Mouse (Mus musculus) 3134 (cell line): ENCODE results near the gene Brk1.

ENCODE experiments used
- DNase-seq: peaks from one replicate; pipeline ENCODE4 v3.0.0-alpha.2; 2011; ENCODE audit warnings: low spot score; ENCODE audit not compliant: insufficient read length; ENCODE audit errors: extremely low read depth

Gene Brk1

GRCm38 (mm10) chr6:113604432-113605223 lies at the start of gene Brk1:
TSS of gene Brk1 (plus strand) at chr6:113604772.
- DNase-seq, result peak; percentile 97

DNA sequence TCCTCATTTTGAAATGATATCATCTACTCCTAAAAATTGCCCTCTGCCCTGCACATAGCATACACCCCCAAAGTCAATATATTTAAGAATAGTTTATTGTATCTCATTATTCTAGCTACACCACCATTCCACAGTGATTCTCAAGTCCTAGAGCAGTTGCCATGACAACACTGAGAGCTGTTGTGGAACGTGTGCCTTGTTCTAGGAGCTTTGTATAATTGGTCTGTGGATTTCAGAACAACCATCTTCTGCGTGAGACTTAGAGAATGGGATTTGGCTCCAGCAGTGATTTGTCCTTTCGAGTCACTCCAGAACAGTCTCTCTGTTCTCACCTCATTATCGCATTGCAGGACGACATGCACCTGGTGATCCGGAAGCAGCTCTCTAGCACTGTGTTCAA lies 44.8 kb upstream of the Brk1 start:
- DNase-seq, result no peak

GRCm38 (mm10) chr6:113564557-113564956 lies 40.0 kb upstream of the Brk1 start:
- no peak for DNase-seq

- no peak for DNase-seq
Observed at GRCm38 (mm10) chr6:113576044-113576443, 28.5 kb upstream of the Brk1 start.

DNA sequence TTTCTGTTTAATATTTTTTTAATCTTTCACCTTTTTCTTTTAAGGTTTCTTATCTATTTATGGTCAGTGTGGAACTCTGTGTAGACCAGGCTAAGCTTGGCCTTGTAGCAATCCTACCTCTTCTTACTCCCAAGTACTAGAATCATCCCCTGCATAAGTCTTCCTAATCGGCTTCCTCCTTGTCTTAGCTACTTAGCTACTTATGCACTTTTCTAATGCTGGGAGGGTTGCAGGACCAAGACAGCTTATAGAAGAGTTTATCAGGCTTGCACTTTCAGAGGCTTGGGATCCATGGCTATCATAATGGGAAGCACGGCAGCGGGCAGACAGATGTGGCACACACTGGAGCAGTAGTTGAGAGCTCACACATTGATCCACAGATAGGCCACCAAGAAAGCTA lies 25.3 kb upstream of the Brk1 start:
- no peak for DNase-seq

- DNase-seq, result no peak
Observed at GRCm38 (mm10) chr6:113583023-113583422, 21.5 kb upstream of the Brk1 start.

DNA sequence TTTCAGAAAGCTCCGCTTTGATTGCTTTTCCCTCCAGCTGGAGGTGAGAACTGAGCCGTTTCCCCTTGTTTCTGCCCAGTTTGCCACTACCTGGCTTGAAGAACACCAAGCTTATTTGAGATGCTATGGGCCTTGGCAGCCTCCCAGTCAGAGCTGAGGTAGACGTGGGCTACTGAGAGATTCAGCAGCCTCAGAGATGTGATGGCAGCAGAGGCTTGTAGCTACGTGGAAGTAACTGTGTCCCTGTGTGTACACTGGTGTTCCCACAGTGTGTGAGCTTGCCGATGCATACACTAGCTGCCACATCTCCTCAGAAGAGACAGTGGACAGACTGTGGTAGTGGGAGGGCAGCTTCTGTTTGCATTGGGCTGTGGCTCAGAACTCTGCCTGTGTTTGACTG lies 19.5 kb upstream of the Brk1 start:
- DNase-seq, result no peak

DNA sequence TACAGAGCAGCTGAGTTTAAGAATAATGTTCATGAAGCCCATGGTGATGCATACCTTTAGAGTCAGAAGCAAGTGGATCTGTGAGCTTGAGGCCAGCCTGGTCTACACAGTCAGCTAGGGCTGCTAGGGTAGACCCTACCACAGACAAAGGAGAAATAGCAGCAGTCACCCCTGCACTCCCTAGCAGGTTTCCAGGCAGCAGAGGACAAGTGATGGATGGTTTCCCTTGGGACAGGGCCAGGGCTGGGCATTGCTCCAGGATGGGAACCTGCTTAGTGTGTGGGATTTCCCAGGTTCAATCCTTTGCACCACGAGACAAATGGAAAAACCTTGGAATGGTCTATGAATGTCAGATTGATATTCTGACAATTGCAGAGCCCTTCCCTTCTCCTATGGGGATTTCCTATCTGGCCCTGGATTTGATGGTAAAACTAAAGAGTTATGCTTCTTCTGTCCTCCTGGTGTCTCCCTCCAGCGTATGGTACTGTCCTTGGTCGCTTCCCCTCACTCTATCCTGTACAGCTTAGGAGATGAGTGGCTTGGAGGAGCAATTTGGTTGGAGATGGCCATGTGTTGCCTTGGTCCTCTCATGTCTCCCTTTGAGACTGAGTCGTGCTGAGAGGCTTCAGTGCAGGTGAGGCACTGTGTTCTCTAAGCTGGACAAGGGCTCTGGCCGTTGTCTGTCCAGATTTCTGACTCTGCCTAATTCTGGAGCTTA lies 17.9 kb upstream of the Brk1 start:
- DNase-seq, result no peak

DNA sequence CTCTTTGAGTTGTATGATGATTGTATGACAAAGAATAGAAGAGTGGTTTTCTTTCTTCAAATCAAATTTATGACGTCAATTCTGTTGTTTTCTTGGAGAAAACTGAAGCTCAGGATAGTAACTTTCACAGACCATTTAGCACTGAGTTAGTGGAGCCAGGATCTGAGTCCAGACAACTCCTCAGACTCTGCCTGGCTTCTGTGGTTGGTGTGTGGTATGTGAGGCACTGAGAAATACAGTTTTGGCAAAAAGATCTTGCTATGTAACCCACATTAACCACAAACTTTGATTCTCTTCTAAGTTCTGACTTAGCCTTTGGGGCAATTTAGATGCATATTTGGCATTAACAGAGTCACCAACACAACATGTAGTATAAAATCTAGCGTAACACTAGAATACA lies 11.9 kb upstream of the Brk1 start:
- no peak for DNase-seq

- DNase-seq, result no peak
Observed at GRCm38 (mm10) chr6:113597945-113598344, 6.6 kb upstream of the Brk1 start.

GRCm38 (mm10) chr6:113599833-113600232 lies 4.7 kb upstream of the Brk1 start:
- no peak for DNase-seq

DNA sequence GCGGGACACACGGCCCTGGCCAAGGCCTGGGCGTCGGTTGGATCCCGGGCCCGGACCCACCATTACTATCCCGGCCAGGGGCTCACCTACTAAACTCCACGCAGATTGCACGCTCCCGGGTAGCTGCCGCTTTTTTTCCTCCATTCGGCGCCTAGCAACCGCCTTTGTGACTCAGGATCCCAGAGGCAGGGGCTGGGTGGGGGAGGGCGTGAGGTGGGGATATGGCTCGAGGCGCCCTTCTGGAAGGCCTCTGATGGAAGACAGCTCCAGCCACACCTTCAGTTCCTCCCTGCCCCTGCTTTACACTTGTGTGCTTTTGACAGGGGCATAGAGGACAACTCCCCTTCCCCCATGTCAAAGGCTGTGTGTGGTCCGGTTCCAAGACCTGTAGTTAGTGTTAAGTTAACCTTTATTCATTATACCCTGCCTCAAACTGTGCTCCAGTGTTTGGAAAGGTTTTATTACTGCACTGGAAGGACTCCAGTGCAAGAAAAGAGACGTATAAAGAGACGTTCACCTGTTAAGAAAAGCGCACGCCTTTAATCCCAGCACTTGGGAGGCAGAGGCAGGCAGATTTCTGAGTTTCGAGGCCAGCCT lies 3.9 kb upstream of the Brk1 start, which contains the start of gene Fancd2os:
Fancd2os (minus strand) TSS at position 173 of the 597 bp plus-strand sequence.
- DNase-seq, result no peak

DNA sequence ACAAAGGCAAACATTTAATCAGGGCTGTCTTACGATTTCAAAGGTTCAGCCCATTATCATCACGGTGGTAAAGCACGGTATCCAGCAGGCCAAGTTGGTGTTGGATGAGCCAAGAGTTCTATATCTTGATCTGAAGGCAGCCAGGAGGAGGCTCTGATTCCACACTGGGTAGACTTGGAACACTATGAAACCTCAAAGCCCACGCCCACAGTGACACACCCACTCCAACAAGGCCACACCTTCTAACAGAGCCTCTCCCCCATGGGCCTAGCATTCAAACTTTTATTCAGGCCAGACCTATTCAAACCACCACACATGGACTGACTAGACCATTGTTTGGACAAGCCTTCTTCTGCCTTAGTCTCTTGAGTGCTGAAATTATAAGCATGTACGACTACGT lies 1.8 kb upstream of the Brk1 start:
- DNase-seq, result peak; percentile 39

GRCm38 (mm10) chr6:113603993-113604392 lies 579 bp upstream of the Brk1 start:
- no peak for DNase-seq

DNA sequence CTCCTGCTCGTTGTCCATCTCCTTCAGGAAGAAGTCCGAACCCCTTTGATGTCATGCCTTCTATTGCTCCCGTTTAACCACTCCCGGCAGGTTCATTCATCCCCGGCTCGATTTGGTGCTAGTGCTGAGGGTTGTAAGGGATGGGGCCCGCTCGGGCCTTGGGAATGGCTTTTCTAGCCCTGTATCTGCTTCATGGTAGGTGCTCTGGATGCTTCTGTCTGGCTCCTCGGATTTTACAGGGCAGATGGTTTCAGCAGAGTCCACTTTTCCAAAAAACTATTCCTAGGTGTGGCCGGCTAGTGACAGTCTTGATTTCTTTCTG lies 613 bp downstream of the Brk1 start:
- no peak for DNase-seq

DNA sequence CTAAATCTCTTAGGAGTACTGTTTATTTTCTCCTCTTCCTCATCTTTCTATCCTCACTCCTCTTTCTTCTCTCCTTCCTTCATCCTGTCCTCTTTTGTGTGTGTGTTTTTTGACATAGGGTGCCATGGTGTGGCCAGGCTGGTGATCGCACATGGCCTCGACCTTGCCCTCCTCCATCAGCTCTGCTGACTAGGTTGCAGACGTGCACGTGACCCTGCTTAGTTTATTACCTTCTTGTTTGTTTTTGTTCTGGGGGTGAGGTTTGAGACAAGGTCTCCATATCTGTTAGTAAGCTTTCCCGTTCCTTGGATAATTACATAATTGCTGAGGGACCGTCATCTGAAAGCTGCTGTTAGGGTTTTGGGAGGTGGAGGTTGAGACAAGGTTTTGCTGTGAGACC lies 4.3 kb downstream of the Brk1 start:
- DNase-seq, result no peak

GRCm38 (mm10) chr6:113609293-113609692 lies 4.7 kb downstream of the Brk1 start:
- no peak for DNase-seq

- DNase-seq, result no peak
Observed at GRCm38 (mm10) chr6:113612258-113612969, 7.8 kb downstream of the Brk1 start.

DNA sequence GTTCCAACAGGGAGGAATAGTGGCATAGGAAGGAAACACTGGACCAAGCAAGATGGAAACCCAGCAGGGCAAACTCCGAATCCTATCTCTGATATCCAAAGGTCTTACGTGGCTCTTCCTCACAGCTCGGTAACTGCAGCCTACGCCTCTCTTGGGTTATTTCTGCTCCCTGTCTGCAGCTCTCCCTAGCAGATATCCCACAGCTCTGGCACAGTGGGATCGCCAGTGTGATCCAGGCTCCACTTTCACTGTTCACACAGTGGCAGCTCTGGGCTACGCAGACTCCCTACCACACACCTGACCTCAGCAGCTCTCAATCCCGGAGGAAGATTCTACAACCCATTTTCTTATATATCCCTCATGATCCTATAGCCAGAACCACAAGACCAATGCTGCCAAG lies 9.6 kb downstream of the Brk1 start:
- DNase-seq, result no peak

DNA sequence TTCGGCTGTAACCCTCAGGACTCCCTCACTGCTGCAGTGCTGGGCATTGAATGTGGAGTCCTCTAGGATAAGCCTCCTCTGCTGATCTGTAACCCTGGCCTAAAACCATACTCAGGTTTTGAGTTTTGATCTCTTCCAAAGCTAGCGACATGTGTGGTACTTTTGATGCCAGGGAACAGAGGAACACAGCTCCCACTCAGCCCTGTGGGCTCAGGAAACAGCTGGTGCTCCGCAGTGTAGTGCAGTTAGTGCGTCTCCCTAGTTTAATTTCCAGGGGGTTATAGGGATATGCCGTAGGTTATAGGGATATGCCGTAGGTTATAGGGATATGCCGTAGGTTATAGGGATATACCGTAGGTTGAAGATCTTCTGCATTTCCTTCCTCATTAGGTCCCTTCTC lies 10.4 kb downstream of the Brk1 start:
- DNase-seq, result no peak

- DNase-seq, result no peak
Observed at GRCm38 (mm10) chr6:113615489-113615888, 10.9 kb downstream of the Brk1 start.
